Mouse (Mus musculus) olfactory bulb, adult 2 months (tissue): ENCODE measurements at regions not wholly inside any gene's neighbourhood (a gene's known extent, or its start where the extent isn't known, plus 50 kb on each side); places are given as distances from the start of the nearest gene placed in this dataset.

ENCODE experiments used
- CTCF ChIP-seq: fragments of 200-500 bp; IDR thresholded peaks from 2 replicates; pipeline ENCODE4 v1.5.1; 2012; ENCODE audit warnings: low read depth, mild to moderate bottlenecking, low read length, moderate library complexity; ENCODE audit not compliant: insufficient read depth
- POLR2A ChIP-seq: fragments of 200-500 bp; IDR thresholded peaks from 2 replicates; pipeline ENCODE4 v1.6.1; 2012; ENCODE audit warnings: mild to moderate bottlenecking, low read depth, low read length, moderate library complexity; ENCODE audit not compliant: insufficient read depth

DNA sequence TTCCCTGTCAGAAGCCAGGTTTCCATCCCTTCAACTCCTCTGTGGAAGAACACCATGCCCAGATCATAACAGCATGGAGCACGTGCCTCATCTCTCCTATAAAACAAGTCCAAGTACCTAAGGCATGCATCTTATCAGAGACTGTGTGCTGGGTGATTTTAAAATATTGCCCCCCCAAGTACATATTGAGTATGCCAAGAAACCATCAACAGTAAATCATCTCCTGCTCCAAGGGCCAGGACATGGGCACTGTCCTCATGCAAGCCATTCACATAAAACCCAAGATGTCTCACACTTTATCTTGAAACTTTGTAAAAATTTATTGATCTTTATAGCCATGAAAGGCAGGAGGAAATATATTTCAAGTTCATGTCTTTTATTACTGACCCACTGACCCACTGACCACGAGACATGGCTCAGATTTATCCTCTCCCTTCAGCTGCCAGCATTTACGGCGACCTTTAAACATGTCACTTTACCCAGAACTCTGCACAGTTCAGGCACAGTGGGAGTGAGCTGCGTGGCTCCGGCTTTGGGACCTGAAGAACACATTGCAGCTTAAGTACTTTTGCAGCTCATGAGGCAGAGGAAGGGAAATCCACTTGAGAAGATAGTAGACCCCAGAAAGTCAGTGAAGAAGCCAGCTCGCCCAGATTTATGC is 99.7 kb upstream of the Spdye4c start:
- TF ChIP-seq CTCF = no peak
- TF ChIP-seq POLR2A = no peak
